Mouse (Mus musculus) central nervous system, embryonic 18 days (tissue): Measurements from ENCODE around the gene Gm20716. TPM values are rescaled to one million over a fixed set of nuclear protein-coding genes. Genes with fewer than 3 reads are reported as not detected.

Experiments
- polyA plus RNA-seq: library from polyadenylated mRNA; depleted of rRNA; stranded (reverse); fragments of >200 nt; gene quantifications from 2 replicates; pipeline ENCODE4 v1.2.3, GENCODE M21; 2012; rRNA removed

Gm20716 gene
- polyA plus RNA-seq, result 23.3 and 28.3 TPM in 2 replicates

DNA sequence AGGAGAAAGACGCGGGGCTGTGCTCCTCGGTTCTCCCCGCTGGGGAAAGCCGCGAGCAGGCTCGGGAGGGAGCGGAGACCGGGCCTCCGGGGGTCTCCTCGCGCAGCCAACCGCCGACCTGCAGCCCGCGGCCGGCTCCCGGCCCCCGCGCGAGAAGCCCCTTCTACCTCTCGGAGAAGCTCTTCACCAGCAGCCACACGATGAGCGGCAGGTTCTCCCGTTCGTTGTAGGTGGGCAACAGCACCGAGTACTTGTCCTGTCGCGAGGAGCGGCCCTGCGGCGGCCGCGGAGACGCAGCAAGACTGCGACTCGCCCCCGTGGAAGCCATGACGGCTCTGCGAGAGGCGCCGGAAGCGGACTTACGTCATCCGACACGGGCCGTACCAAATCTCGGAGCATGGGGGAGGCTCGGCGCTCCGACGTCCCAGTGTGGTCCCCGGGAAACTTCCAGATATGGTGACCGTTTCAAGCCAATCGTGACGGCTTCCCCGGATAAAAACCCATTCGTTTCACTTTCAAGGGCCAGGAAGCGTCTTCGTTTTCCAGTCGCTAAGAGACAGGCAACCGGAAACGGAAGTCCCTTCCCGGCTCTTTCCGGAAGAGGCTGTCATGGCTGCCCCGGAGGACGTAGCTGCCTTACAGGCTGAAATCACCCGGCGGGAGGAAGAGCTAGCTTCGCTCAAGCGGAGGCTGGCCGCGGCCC is at the start of gene Gm20716, which contains the start of the genes Dpm1 and Mocs3:
Gm20716 (minus strand) TSS at position 339 of the 703 bp plus-strand sequence.
Dpm1 (minus strand) TSS at position 566 of the 703 bp plus-strand sequence.
Mocs3 (plus strand) TSS at position 597 of the 703 bp plus-strand sequence.

DNA sequence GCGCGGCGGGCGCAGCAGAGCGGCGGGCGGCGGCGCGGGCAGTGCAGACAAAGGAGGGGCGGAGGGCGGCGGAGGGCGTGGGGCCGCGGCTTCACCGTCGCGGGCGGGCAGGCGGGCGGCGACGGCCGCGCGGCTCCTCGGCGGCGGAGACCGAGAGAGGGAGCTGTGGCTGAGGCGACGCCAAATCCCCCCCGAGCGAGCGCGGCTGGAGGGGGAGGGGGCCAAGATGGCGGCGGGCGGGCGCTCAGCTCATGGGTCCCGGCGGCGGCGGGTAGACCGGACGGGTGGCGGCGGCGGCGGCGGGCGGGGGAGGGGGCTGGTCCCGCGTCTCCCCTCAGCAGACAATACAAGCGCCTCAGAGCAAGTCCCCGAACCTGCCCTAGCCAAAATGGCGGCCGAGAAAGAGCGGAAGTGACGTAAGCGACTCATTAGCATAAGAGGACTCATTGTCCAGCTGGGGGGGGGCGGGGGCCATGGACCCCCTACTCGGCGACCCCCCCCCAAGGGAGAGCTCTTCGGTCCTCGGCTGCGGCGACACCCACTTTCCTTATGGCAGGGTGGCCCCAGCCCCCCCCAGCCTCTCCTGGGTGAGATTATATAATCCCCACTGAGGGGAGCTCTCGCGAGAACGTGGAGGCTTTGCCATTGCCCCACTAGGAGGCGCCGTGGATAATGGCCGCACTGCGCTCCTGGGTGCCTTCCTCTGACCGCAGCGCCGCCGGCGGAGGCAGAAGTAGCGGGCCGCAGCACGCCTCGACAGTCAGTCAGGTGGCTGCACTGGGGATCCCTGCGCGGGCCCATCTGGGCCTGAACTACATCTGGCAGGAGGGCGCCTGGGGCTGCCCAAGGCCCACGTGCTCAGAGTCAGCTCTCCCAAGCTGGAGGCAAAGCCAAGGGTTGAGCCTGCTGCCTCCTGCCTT is 23.2 kb downstream of the Gm20716 start, which contains the start of gene Adnp:
Adnp (minus strand) TSS at position 388 of the 920 bp plus-strand sequence.

Other genes starting within 250 kb of the Gm20716 start
- gene Ripor3, start 219.7 kb downstream of the Gm20716 start, polyA plus RNA-seq, result 1.00 and 1.3 TPM in 2 replicates
- 5.0 and 5.3 TPM in 2 replicates for gene Pard6b, start 149.4 kb downstream of the Gm20716 start, polyA plus RNA-seq
- 79.6 and 79.7 TPM in 2 replicates for gene Adnp, start 23.3 kb downstream of the Gm20716 start, polyA plus RNA-seq
- 14.1 and 16.0 TPM in 2 replicates for gene Dpm1, start 227 bp upstream of the Gm20716 start, polyA plus RNA-seq
- gene Mocs3, start 258 bp upstream of the Gm20716 start, polyA plus RNA-seq, result 14.6 and 16.7 TPM in 2 replicates
- 3.3 and 5.2 TPM in 2 replicates for gene Kcng1, start 51.4 kb upstream of the Gm20716 start, polyA plus RNA-seq